In genomic region chr10:41250749-41251065, GRCm38 (mm10) we compare ENCODE assay signal across 31 mouse cellular contexts. TPM values are rescaled to one million over a fixed set of nuclear protein-coding genes. Genes with fewer than 3 reads are reported as not detected.
DNase-seq lines count a peak whose midpoint lies in the region; ATAC-seq lines count a peak whose summit lies in the region.
"Had no signal": no experiment of that assay in that cellular context is flagged by ENCODE, and none has a peak within 500 bp of the region (broad histone marks: within the 10 kb centered on the region; RNA-seq: fewer than 3 reads in every experiment).

No protein-coding gene starts in this region.

- no peak overlapping the region for H3K4me2 ChIP-seq in hindbrain, embryonic 11.5 days (replicated peaks; ENCODE audit: low read depth, low read length)
- no peak overlapping the region for H3K4me2 ChIP-seq in hindbrain, embryonic 14.5 days (replicated peaks)
- no peak overlapping the region for H3K4me2 ChIP-seq in embryonic facial prominence, embryonic 11.5 days (ENCODE audit: low read depth, low read length)
- H3K4me2 ChIP-seq: embryonic facial prominence, embryonic 13.5 days; heart, embryonic 11.5 days; intestine, embryonic 15.5 days; neural tube, embryonic 12.5 days had no signal

- H3K9ac ChIP-seq in hindbrain, embryonic 11.5 days (ENCODE audit: low read depth, low read length): no peak overlapping the region
- no peak overlapping the region for H3K9ac ChIP-seq in hindbrain, embryonic 14.5 days
- H3K9ac ChIP-seq in embryonic facial prominence, embryonic 11.5 days (replicated peaks; ENCODE audit: low read length): no peak overlapping the region
- H3K9ac ChIP-seq: embryonic facial prominence, embryonic 13.5 days; forebrain, postnatal 0 days; intestine, embryonic 15.5 days; liver, postnatal 0 days; neural tube, embryonic 12.5 days had no signal

- 72% methylated on average over 5 of the region's 5 CpGs for WGBS in hindbrain, embryonic 11.5 days
- 76% methylated on average over 5 of the region's 5 CpGs for WGBS in hindbrain, embryonic 14.5 days
- 37% methylated on average over 5 of the region's 5 CpGs for WGBS in embryonic facial prominence, embryonic 11.5 days

- H3K4me3 ChIP-seq in hindbrain, embryonic 11.5 days (ENCODE audit: low read depth, low read length): no peak overlapping the region
- no peak overlapping the region for H3K4me3 ChIP-seq in hindbrain, embryonic 14.5 days (replicated peaks; ENCODE audit: low read length)
- no peak overlapping the region for H3K4me3 ChIP-seq in embryonic facial prominence, embryonic 11.5 days (ENCODE audit: low read depth, low read length)
- H3K4me3 ChIP-seq: embryonic facial prominence, embryonic 13.5 days; intestine, embryonic 15.5 days; layer of hippocampus, adult 2 months; myocyte; neural tube, embryonic 12.5 days had no signal

- 0 out of 2 replicates have a peak, but pooled peaks cover 2% of the 10 kb centered on the region for H3K9me3 ChIP-seq in hindbrain, embryonic 11.5 days (ENCODE audit: control insufficient read depth, low read length)
- H3K9me3 ChIP-seq in hindbrain, embryonic 14.5 days (ENCODE audit: control insufficient read depth, low read length): no peaks in the 10 kb centered on the region
- no peaks in the 10 kb centered on the region for H3K9me3 ChIP-seq in embryonic facial prominence, embryonic 11.5 days (replicated peaks; ENCODE audit: control insufficient read depth, low read length)
- H3K9me3 ChIP-seq: embryonic facial prominence, embryonic 13.5 days; intestine, embryonic 15.5 days; neural tube, embryonic 12.5 days had no signal

- 0 out of 2 replicates have a peak, but pooled peaks cover 3% of the 10 kb centered on the region for H3K4me1 ChIP-seq in hindbrain, embryonic 11.5 days (replicated peaks; ENCODE audit: control insufficient read depth, insufficient read depth, low read length)
- no peaks in the 10 kb centered on the region for H3K4me1 ChIP-seq in hindbrain, embryonic 14.5 days (replicated peaks; ENCODE audit: control insufficient read depth, insufficient read depth, low read length)
- H3K4me1 ChIP-seq in embryonic facial prominence, embryonic 11.5 days (ENCODE audit: control insufficient read depth, insufficient read depth, low read length): 0 out of 2 replicates have a peak, but pooled peaks cover 3% of the 10 kb centered on the region
- H3K4me1 ChIP-seq: intestine, embryonic 15.5 days had no signal

- no peak overlapping the region for H3K27ac ChIP-seq in hindbrain, embryonic 11.5 days (ENCODE audit: low read depth, low read length)
- no peak overlapping the region for H3K27ac ChIP-seq in hindbrain, embryonic 14.5 days
- no peak overlapping the region for H3K27ac ChIP-seq in embryonic facial prominence, embryonic 11.5 days (replicated peaks; ENCODE audit: low read depth, low read length)
- H3K27ac ChIP-seq: embryonic facial prominence, embryonic 13.5 days; intestine, embryonic 15.5 days; layer of hippocampus, adult 2 months; neural tube, embryonic 12.5 days; stomach, postnatal 0 days had no signal

- peak; percentile 5 for DNase-seq in hindbrain, embryonic 11.5 days (ENCODE audit: low spot score)
- DNase-seq in hindbrain, embryonic 14.5 days (ENCODE audit: low spot score): no peak
- peak; percentile 75 for DNase-seq in embryonic facial prominence, embryonic 11.5 days (ENCODE audit: low spot score)
- DNase-seq in hindlimb bud, embryonic 11.5 days (ENCODE audit: extremely low spot score, low read depth, low spot score): peak; percentile 41
- DNase-seq in mesoderm, embryonic 11.5 days (ENCODE audit: low read depth, low spot score): peak; percentile 26
- DNase-seq in urinary bladder, postnatal 10 days (ENCODE audit: low spot score): no peak
- DNase-seq: adrenal gland, postnatal 25 days; B cell, adult 2 months; cerebellum, adult 18-20 months; cerebellum, postnatal 10 days; forebrain, postnatal 0 days; gastrocnemius, postnatal 10 days; heart, postnatal 36 days; kidney, adult 2 months; kidney, postnatal 36 days; liver, postnatal 0 days; lung, postnatal 36 days; midbrain, embryonic 14.5 days; right cerebral cortex, adult 18-20 months; spleen, adult 18-20 months; thymus, adult 2 months; thymus, postnatal 4 days had no signal

- H3K36me3 ChIP-seq in hindbrain, embryonic 11.5 days (ENCODE audit: control insufficient read depth, insufficient read depth, low read length): no peaks in the 10 kb centered on the region
- peaks cover 36% of the 10 kb centered on the region; the same call in 1 of the 2 replicates for H3K36me3 ChIP-seq in hindbrain, embryonic 14.5 days (replicated peaks; ENCODE audit: control insufficient read depth, insufficient read depth)
- H3K36me3 ChIP-seq in embryonic facial prominence, embryonic 11.5 days (replicated peaks; ENCODE audit: control insufficient read depth, insufficient read depth, low read depth, low read length): no peaks in the 10 kb centered on the region

- no peaks in the 10 kb centered on the region for H3K27me3 ChIP-seq in hindbrain, embryonic 11.5 days (ENCODE audit: control insufficient read depth, insufficient read depth, low read length)
- H3K27me3 ChIP-seq in hindbrain, embryonic 14.5 days (ENCODE audit: control insufficient read depth, insufficient read depth, low read length): no peaks in the 10 kb centered on the region
- H3K27me3 ChIP-seq in embryonic facial prominence, embryonic 11.5 days (ENCODE audit: control insufficient read depth, insufficient read depth, low read length): no peaks in the 10 kb centered on the region
- H3K27me3 ChIP-seq: embryonic facial prominence, embryonic 13.5 days; intestine, embryonic 15.5 days; neural tube, embryonic 12.5 days had no signal

- no peak for ATAC-seq in hindbrain, embryonic 11.5 days (ENCODE audit: low FRiP score)
- ATAC-seq in hindbrain, embryonic 14.5 days (ENCODE audit: low FRiP score): no peak
- no peak for ATAC-seq in embryonic facial prominence, embryonic 11.5 days (replicated peaks; ENCODE audit: insufficient number of reproducible peaks, low FRiP score, low TSS enrichment, low read depth)
- ATAC-seq: forebrain, postnatal 0 days; hindbrain, embryonic 16.5 days; intestine, embryonic 15.5 days; liver, postnatal 0 days had no signal

RNA-seq across cellular contexts. Expression of gene Fig4, which starts 52.4 kb away (rescaled TPM):
- polyA plus RNA-seq in hindbrain, embryonic 11.5 days (2014; fragmentation: Nextera tagmentation; extraction: Ambion mirVana): 23.3 and 26.8 TPM in 2 replicates
- 31.8 and 36.2 TPM in 2 replicates for polyA plus RNA-seq in hindbrain, embryonic 14.5 days (2014; fragmentation: Nextera tagmentation; extraction: Ambion mirVana)
- polyA plus RNA-seq in embryonic facial prominence, embryonic 11.5 days (2014; fragmentation: Nextera tagmentation; extraction: Ambion mirVana): 17.8 and 18.3 TPM in 2 replicates

RNA-seq across cellular contexts. Expression of gene Ak9, which starts 53.1 kb away (rescaled TPM):
- 0.25 and 0.46 TPM in 2 replicates for polyA plus RNA-seq in hindbrain, embryonic 11.5 days (2014; fragmentation: Nextera tagmentation; extraction: Ambion mirVana)
- polyA plus RNA-seq in hindbrain, embryonic 14.5 days (2014; fragmentation: Nextera tagmentation; extraction: Ambion mirVana): 0.23 and 0.37 TPM in 2 replicates
- polyA plus RNA-seq in embryonic facial prominence, embryonic 11.5 days (2014; fragmentation: Nextera tagmentation; extraction: Ambion mirVana): not detected in 2 replicates
- polyA plus RNA-seq: intestine, embryonic 15.5 days; liver, adult 2 months; liver, postnatal 0 days; myocyte; stomach, postnatal 0 days had no signal

Comparison
In these comparisons a context has a peak if more than half of its experiments do, and no peak if none do; other contexts are left out.
1. DNase-seq: peak in hindbrain, embryonic 11.5 days (single experiment), embryonic facial prominence, embryonic 11.5 days (single experiment), hindlimb bud, embryonic 11.5 days (single experiment) and mesoderm, embryonic 11.5 days (single experiment); none in hindbrain, embryonic 14.5 days (single experiment) and urinary bladder, postnatal 10 days (single experiment).